Mouse (Mus musculus): ENCODE results near the gene Fgf11. TPM values are rescaled to one million over a fixed set of nuclear protein-coding genes. Genes with fewer than 3 reads are reported as not detected.

Gene Fgf11
- 2.3 and 2.4 TPM in 2 replicates for polyA plus RNA-seq (2016; fragmentation: Nextera tagmentation; extraction: Ambion mirVana)

DNA sequence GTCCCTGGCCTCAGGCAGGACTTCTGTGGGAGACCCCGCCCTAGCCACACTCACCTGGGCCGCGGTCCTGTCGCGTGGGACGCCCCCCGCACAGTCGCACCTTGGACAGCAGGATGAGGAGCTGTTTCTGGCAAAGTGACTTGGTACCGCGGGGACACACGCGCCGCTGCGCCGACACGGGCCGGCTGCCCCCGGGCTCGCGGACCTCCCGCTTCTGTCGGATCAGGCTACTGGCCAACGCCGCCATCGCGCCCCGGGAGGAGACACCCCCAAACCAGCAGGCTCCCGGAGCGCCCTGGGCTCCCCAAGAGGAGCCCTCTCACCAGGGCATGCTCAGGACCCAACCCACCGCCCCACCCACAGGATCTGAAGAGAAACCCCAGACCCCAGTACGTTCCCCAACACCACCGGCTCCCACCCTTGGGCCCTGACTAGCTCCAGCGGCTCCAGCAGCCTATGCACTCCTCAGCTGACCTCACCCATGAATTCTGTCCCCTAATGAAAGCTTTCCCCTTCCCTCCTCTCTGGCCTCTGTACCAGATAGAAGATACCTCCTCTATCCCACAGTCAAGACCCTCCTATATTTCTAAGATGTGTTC, at the start of gene Fgf11:
Gene Fgf11 (minus strand): TSS at position 479 of the 599 bp plus-strand sequence.
- peaks cover 64% of the 10 kb centered on the region for H3K27me3 ChIP-seq (replicated peaks)
- H3K9ac ChIP-seq, result peak within 1 kb of the TSS; percentile 81
- peak within 1 kb of the TSS; percentile 89 for H3K4me2 ChIP-seq
- 0 out of 2 replicates have a peak, but pooled peaks cover under 1% of the 10 kb centered on the region for H3K9me3 ChIP-seq (replicated peaks)
- peak within 1 kb of the TSS; percentile 49; the same call in 1 of the 2 replicates for H3K27ac ChIP-seq (ENCODE audit: poor library complexity, severe bottlenecking)
- peak within 1 kb of the TSS; percentile 62 for H3K4me3 ChIP-seq
- H3K36me3 ChIP-seq, result no peaks in the 10 kb centered on the region
- WGBS, result 2% methylated on average over 25 of the region's 33 CpGs
- no peak for ATAC-seq (ENCODE audit: insufficient number of reproducible peaks, low FRiP score)
- peaks cover 54% of the 10 kb centered on the region for H3K4me1 ChIP-seq (replicated peaks)

DNA sequence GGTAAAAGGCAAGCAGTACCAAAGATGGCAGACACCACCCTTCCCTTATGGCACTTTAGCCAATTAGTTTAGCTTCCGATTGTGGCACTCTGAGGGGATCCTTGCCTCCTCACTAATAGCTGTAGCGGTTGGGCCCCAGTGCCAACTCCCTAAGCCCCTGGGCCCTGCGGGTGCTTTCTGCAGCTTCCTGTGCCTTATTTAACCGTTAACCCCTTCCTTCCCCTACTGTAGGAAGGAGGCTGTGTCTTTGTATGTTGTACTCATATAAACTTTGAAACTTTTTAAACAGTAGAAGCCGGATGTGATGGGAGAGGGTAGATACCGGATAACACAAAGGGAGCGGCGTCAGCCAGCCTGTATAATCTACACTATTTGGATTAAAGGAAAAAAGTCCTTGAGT, 49.1 kb upstream of the Fgf11 start:
- ATAC-seq (ENCODE audit: insufficient number of reproducible peaks, low FRiP score), result no peak
- no peak overlapping the region for H3K4me2 ChIP-seq
- H3K4me1 ChIP-seq (replicated peaks), result peaks cover 39% of the 10 kb centered on the region
- WGBS, result 74% methylated on average over 8 of the region's 8 CpGs
- H3K27me3 ChIP-seq (replicated peaks), result peaks cover 1% of the 10 kb centered on the region; the same call in 1 of the 2 replicates
- no peak overlapping the region for H3K4me3 ChIP-seq
- H3K36me3 ChIP-seq, result peaks cover 49% of the 10 kb centered on the region
- H3K27ac ChIP-seq (ENCODE audit: poor library complexity, severe bottlenecking), result no peak overlapping the region
- no peaks in the 10 kb centered on the region for H3K9me3 ChIP-seq (replicated peaks)
- no peak overlapping the region for H3K9ac ChIP-seq

- 92% methylated on average over 15 of the region's 15 CpGs for WGBS
- no peak overlapping the region for H3K4me3 ChIP-seq
- H3K9ac ChIP-seq, result no peak overlapping the region
- H3K4me1 ChIP-seq (replicated peaks), result peaks cover 35% of the 10 kb centered on the region
- H3K9me3 ChIP-seq (replicated peaks), result no peaks in the 10 kb centered on the region
- peaks cover 49% of the 10 kb centered on the region for H3K36me3 ChIP-seq
- ATAC-seq (ENCODE audit: insufficient number of reproducible peaks, low FRiP score), result no peak
- H3K27ac ChIP-seq (ENCODE audit: poor library complexity, severe bottlenecking), result no peak overlapping the region
- no peaks in the 10 kb centered on the region for H3K27me3 ChIP-seq (replicated peaks)
- H3K4me2 ChIP-seq, result no peak overlapping the region
These were observed 48.2 kb upstream of the Fgf11 start for GRCm38 (mm10) chr11:69849884-69850283.

GRCm38 (mm10) chr11:69849128-69849527, 47.5 kb upstream of the Fgf11 start:
- Histone ChIP-seq H3K9me3 (replicated peaks) (no peaks in the 10 kb centered on the region), H3K36me3 (peaks cover 49% of the 10 kb centered on the region), H3K27me3 (replicated peaks) (no peaks in the 10 kb centered on the region), H3K27ac (ENCODE audit: poor library complexity, severe bottlenecking) (no peak overlapping the region), H3K4me2 (no peak overlapping the region), H3K4me1 (replicated peaks) (peaks cover 35% of the 10 kb centered on the region), H3K9ac (no peak overlapping the region), H3K4me3 (no peak overlapping the region)
- 73% methylated on average over 9 of the region's 9 CpGs for WGBS
- no peak for ATAC-seq (ENCODE audit: insufficient number of reproducible peaks, low FRiP score)

- H3K4me3 ChIP-seq, result peak overlapping the region; percentile 76
- H3K27ac ChIP-seq (ENCODE audit: poor library complexity, severe bottlenecking), result no peak overlapping the region
- H3K9ac ChIP-seq, result no peak overlapping the region
- H3K4me1 ChIP-seq (replicated peaks), result peaks cover 32% of the 10 kb centered on the region
- ATAC-seq (ENCODE audit: insufficient number of reproducible peaks, low FRiP score), result no peak
- H3K27me3 ChIP-seq (replicated peaks), result no peaks in the 10 kb centered on the region
- peaks cover 49% of the 10 kb centered on the region for H3K36me3 ChIP-seq
- H3K9me3 ChIP-seq (replicated peaks), result no peaks in the 10 kb centered on the region
- WGBS, result 94% methylated on average over 6 of the region's 6 CpGs
- H3K4me2 ChIP-seq, result peak overlapping the region; percentile 81
These were observed 46.4 kb upstream of the Fgf11 start for GRCm38 (mm10) chr11:69848021-69848420.

GRCm38 (mm10) chr11:69846738-69847688, 45.4 kb upstream of the Fgf11 start:
- WGBS, result 14% methylated on average over 37 of the region's 37 CpGs
- Histone ChIP-seq H3K27me3 (replicated peaks) (no peaks in the 10 kb centered on the region), H3K4me2 (peak overlapping the region; percentile 81), H3K4me3 (peak overlapping the region; percentile 76), H3K36me3 (peaks cover 44% of the 10 kb centered on the region), H3K9me3 (replicated peaks) (no peaks in the 10 kb centered on the region), H3K9ac (peak overlapping the region; percentile 88), H3K4me1 (replicated peaks) (peaks cover 28% of the 10 kb centered on the region), H3K27ac (ENCODE audit: poor library complexity, severe bottlenecking) (peak overlapping the region; percentile 93)
- ATAC-seq (ENCODE audit: insufficient number of reproducible peaks, low FRiP score), result peak; percentile 53

DNA sequence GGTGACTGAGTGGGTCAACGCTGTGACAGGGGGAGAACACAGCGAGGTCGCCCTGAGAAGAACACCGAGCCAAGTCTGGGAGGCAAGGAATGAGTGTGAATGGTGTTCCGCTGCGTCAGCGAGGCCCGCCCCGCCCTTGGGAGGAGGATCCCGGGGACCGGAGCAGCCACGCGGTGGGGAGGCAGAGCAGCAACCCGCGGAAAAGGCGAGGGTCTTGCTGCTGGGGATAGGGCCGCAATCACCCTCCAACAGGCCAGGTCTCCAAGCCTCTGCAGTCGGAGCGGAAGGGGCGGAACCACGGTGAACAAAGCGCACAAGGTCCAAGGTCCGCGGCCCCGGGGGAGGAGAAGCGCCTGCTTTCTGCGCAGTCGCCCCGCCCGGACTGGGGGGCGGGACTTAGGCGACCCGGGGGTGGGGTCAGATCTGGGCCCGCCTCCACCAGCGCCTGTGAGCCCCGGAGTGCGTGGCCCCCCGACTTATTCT, 44.6 kb upstream of the Fgf11 start, which contains the start of gene Plscr3:
Gene Plscr3 (plus strand): TSS at position 179 of the 483 bp plus-strand sequence.
- whole genome bisulfite sequencing, result 1% methylated on average over 38 of the region's 38 CpGs
- peak; percentile 96 for ATAC-seq (ENCODE audit: insufficient number of reproducible peaks, low FRiP score)
- Histone ChIP-seq H3K9me3 (replicated peaks) (no peaks in the 10 kb centered on the region), H3K27me3 (replicated peaks) (no peaks in the 10 kb centered on the region), H3K36me3 (peaks cover 36% of the 10 kb centered on the region), H3K4me1 (replicated peaks) (peaks cover 26% of the 10 kb centered on the region), H3K4me2 (peak within 1 kb of the TSS; percentile 81), H3K9ac (peak within 1 kb of the TSS; percentile 88), H3K4me3 (peak within 1 kb of the TSS; percentile 76), H3K27ac (ENCODE audit: poor library complexity, severe bottlenecking) (peak within 1 kb of the TSS; percentile 93)

GRCm38 (mm10) chr11:69838714-69839104, 37.1 kb upstream of the Fgf11 start:
- peak overlapping the region; percentile 63 for H3K4me3 ChIP-seq
- H3K27ac ChIP-seq (ENCODE audit: poor library complexity, severe bottlenecking), result peak overlapping the region; percentile 73
- H3K36me3 ChIP-seq, result no peaks in the 10 kb centered on the region
- peak overlapping the region; percentile 75 for H3K9ac ChIP-seq
- peak overlapping the region; percentile 92 for H3K4me2 ChIP-seq
- H3K4me1 ChIP-seq (replicated peaks), result peaks cover 43% of the 10 kb centered on the region
- peaks cover 30% of the 10 kb centered on the region for H3K27me3 ChIP-seq (replicated peaks)
- no peaks in the 10 kb centered on the region for H3K9me3 ChIP-seq (replicated peaks)
- ATAC-seq (ENCODE audit: insufficient number of reproducible peaks, low FRiP score), result no peak
- WGBS, result 1% methylated on average over 7 of the region's 7 CpGs

GRCm38 (mm10) chr11:69837952-69838713, 36.5 kb upstream of the Fgf11 start, which contains the start of gene Tmem256:
Gene Tmem256, plus strand, starts transcription at chr11:69838514.
- WGBS, result under 1% methylated on average over 34 of the region's 34 CpGs
- peaks cover 45% of the 10 kb centered on the region for H3K4me1 ChIP-seq (replicated peaks)

GRCm38 (mm10) chr11:69837604-69837951, 35.9 kb upstream of the Fgf11 start, which contains the start of gene Nlgn2:
Gene Nlgn2, minus strand, starts transcription at chr11:69837784.
- Histone ChIP-seq H3K4me3 (peak within 1 kb of the TSS; percentile 63), H3K9me3 (replicated peaks) (no peaks in the 10 kb centered on the region), H3K4me1 (replicated peaks) (peaks cover 45% of the 10 kb centered on the region), H3K36me3 (no peaks in the 10 kb centered on the region), H3K4me2 (peak within 1 kb of the TSS; percentile 92), H3K27me3 (replicated peaks) (peaks cover 42% of the 10 kb centered on the region), H3K9ac (peak within 1 kb of the TSS; percentile 78), H3K27ac (ENCODE audit: poor library complexity, severe bottlenecking) (peak within 1 kb of the TSS; percentile 73)
- under 1% methylated on average over 31 of the region's 32 CpGs for WGBS
- ATAC-seq (ENCODE audit: insufficient number of reproducible peaks, low FRiP score), result peak; percentile 76

More at GRCm38 (mm10) chr11:69837952-69838713, 36.5 kb upstream of the Fgf11 start, which contains the start of gene Tmem256:
- H3K27me3 ChIP-seq (replicated peaks), result peaks cover 36% of the 10 kb centered on the region
- no peaks in the 10 kb centered on the region for H3K9me3 ChIP-seq (replicated peaks)
- peak within 1 kb of the TSS; percentile 92 for H3K4me2 ChIP-seq
- H3K27ac ChIP-seq (ENCODE audit: poor library complexity, severe bottlenecking), result peak within 1 kb of the TSS; percentile 73
- peak; percentile 92 for ATAC-seq (ENCODE audit: insufficient number of reproducible peaks, low FRiP score)
- peak within 1 kb of the TSS; percentile 63 for H3K4me3 ChIP-seq
- H3K36me3 ChIP-seq, result no peaks in the 10 kb centered on the region
- H3K9ac ChIP-seq, result peak within 1 kb of the TSS; percentile 78

Data from heart, embryonic 12.5 days (tissue).